Mouse (Mus musculus): ENCODE measurements around the gene Olfr112. TPM values are rescaled to one million over a fixed set of nuclear protein-coding genes. Genes with fewer than 3 reads are reported as not detected.
"Not testable (repeated sequence)": the region's sequence is repeated elsewhere in the genome, so short reads cannot be mapped to it uniquely, and the experiment has no call there.

Olfr112 gene
- polyA plus RNA-seq, 1 experiment from 2014 or later, result not detected

DNA sequence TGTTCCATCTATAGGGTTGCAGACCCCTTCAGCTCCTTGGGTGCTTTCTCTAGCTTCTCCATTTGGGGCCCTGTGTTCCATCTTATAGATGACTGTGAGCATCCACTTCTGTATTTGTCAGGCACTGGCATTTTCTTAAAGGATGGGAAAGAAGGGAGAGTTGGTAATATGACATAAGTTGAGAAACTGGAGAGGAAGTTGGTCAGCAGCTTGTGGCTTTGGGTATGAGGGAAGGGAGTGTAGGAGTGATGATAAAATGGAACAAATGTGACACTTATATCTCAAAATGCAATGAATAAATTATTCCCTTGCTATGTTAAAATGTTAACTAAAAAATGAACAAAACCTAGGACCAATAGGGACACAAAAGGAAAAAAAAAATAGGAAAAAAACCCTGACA, 44.6 kb downstream of the Olfr112 start:
- not testable (repeated sequence) for ATAC-seq (ENCODE audit: low read depth); H3K27me3 ChIP-seq (ENCODE audit: control insufficient read depth, insufficient read depth, low read length); H3K9ac ChIP-seq (replicated peaks; ENCODE audit: low read depth, low read length); H3K36me3 ChIP-seq (ENCODE audit: control insufficient read depth, insufficient read depth, low read length); H3K4me3 ChIP-seq (ENCODE audit: low read depth, low read length); H3K27ac ChIP-seq (ENCODE audit: low read depth, low read length); H3K9me3 ChIP-seq (ENCODE audit: control insufficient read depth, low read length); H3K4me2 ChIP-seq (ENCODE audit: low read depth, low read length); H3K4me1 ChIP-seq (ENCODE audit: control insufficient read depth, insufficient read depth, low read length)

Other genes starting within 250 kb of the Olfr112 start
- not detected in 2 replicates for gene Olfr103, start 229.8 kb downstream of the Olfr112 start, polyA plus RNA-seq (2014; fragmentation: Nextera tagmentation; extraction: Ambion mirVana)
- not detected in 2 replicates for gene Olfr104-ps, start 209.9 kb downstream of the Olfr112 start, polyA plus RNA-seq (2014; fragmentation: Nextera tagmentation; extraction: Ambion mirVana)
- not detected in 2 replicates for gene Olfr105-ps, start 190.4 kb downstream of the Olfr112 start, polyA plus RNA-seq (2014; fragmentation: Nextera tagmentation; extraction: Ambion mirVana)
- gene Olfr106-ps, start 179.1 kb downstream of the Olfr112 start, polyA plus RNA-seq (2014; fragmentation: Nextera tagmentation; extraction: Ambion mirVana), result not detected in 2 replicates
- gene Olfr107, start 170.2 kb downstream of the Olfr112 start, polyA plus RNA-seq (2014; fragmentation: Nextera tagmentation; extraction: Ambion mirVana), result not detected in 2 replicates
- gene Olfr108, start 124.0 kb downstream of the Olfr112 start, polyA plus RNA-seq (2014; fragmentation: Nextera tagmentation; extraction: Ambion mirVana), result not detected in 2 replicates
- not detected in 2 replicates for gene Olfr109, start 110.5 kb downstream of the Olfr112 start, polyA plus RNA-seq (2014; fragmentation: Nextera tagmentation; extraction: Ambion mirVana)
- gene H2-M2, start 85.9 kb downstream of the Olfr112 start, polyA plus RNA-seq (2014; fragmentation: Nextera tagmentation; extraction: Ambion mirVana), result not detected in 2 replicates
- gene Olfr110, start 77.0 kb downstream of the Olfr112 start, polyA plus RNA-seq (2014; fragmentation: Nextera tagmentation; extraction: Ambion mirVana), result not detected in 2 replicates
- not detected in 2 replicates for gene Olfr111, start 61.4 kb downstream of the Olfr112 start, polyA plus RNA-seq (2014; fragmentation: Nextera tagmentation; extraction: Ambion mirVana)
- not detected in 2 replicates for gene Olfr113, start 8.2 kb upstream of the Olfr112 start, polyA plus RNA-seq (2014; fragmentation: Nextera tagmentation; extraction: Ambion mirVana)
- gene Olfr114, start 23.3 kb upstream of the Olfr112 start, polyA plus RNA-seq (2014; fragmentation: Nextera tagmentation; extraction: Ambion mirVana), result not detected in 2 replicates
- not detected in 2 replicates for gene Olfr115, start 57.7 kb upstream of the Olfr112 start, polyA plus RNA-seq (2014; fragmentation: Nextera tagmentation; extraction: Ambion mirVana)
- not detected in 2 replicates for gene Olfr116, start 57.7 kb upstream of the Olfr112 start, polyA plus RNA-seq (2014; fragmentation: Nextera tagmentation; extraction: Ambion mirVana)
- not detected in 2 replicates for gene Olfr117, start 94.3 kb upstream of the Olfr112 start, polyA plus RNA-seq (2014; fragmentation: Nextera tagmentation; extraction: Ambion mirVana)
- gene Olfr118, start 97.5 kb upstream of the Olfr112 start, polyA plus RNA-seq (2014; fragmentation: Nextera tagmentation; extraction: Ambion mirVana), result not detected in 2 replicates
- not detected in 2 replicates for gene Olfr119, start 127.1 kb upstream of the Olfr112 start, polyA plus RNA-seq (2014; fragmentation: Nextera tagmentation; extraction: Ambion mirVana)
- not detected in 2 replicates for gene Olfr120, start 152.4 kb upstream of the Olfr112 start, polyA plus RNA-seq (2014; fragmentation: Nextera tagmentation; extraction: Ambion mirVana)
- gene Olfr121, start 179.4 kb upstream of the Olfr112 start, polyA plus RNA-seq (2014; fragmentation: Nextera tagmentation; extraction: Ambion mirVana), result not detected in 2 replicates
- gene Olfr122, start 199.2 kb upstream of the Olfr112 start, polyA plus RNA-seq (2014; fragmentation: Nextera tagmentation; extraction: Ambion mirVana), result not detected in 2 replicates
- not detected in 2 replicates for gene Olfr123, start 224.1 kb upstream of the Olfr112 start, polyA plus RNA-seq (2014; fragmentation: Nextera tagmentation; extraction: Ambion mirVana)
- not detected in 2 replicates for gene Olfr124, start 230.4 kb upstream of the Olfr112 start, polyA plus RNA-seq (2014; fragmentation: Nextera tagmentation; extraction: Ambion mirVana)